Mouse (Mus musculus) embryonic facial prominence, embryonic 10.5 days (tissue): ENCODE measurements around the gene Nupl2. TPM values are rescaled to one million over a fixed set of nuclear protein-coding genes. Genes with fewer than 3 reads are reported as not detected.

Experiments used
- DNase-seq: peaks from one replicate; pipeline ENCODE4 v3.0.0-alpha.2; 2017; ENCODE audit warnings: low spot score
- H3K27ac ChIP-seq: fragments of 300-500 bp; sonication (generic); replicated peaks from 2 replicates; pipeline ENCODE4 v1.5.1; 2016; ENCODE audit warnings: mild to moderate bottlenecking
- H3K27me3 ChIP-seq: fragments of 300-500 bp; sonication (generic); replicated peaks from 2 replicates; pipeline ENCODE4 v1.6.1; 2016; ENCODE audit warnings: low read depth, mild to moderate bottlenecking; ENCODE audit not compliant: poor library complexity, severe bottlenecking
- H3K36me3 ChIP-seq: fragments of 300-500 bp; sonication (generic); replicated peaks from 2 replicates; pipeline ENCODE4 v1.6.1; 2016; ENCODE audit warnings: mild to moderate bottlenecking, moderate library complexity
- H3K4me1 ChIP-seq: fragments of 300-500 bp; sonication (generic); 2 replicates; pipeline ENCODE4 v1.6.1; 2016
- H3K4me3 ChIP-seq: fragments of 300-500 bp; sonication (generic); 2 replicates; pipeline ENCODE4 v1.5.1; 2016; ENCODE audit warnings: mild to moderate bottlenecking, moderate library complexity
- H3K9me3 ChIP-seq: fragments of 300-500 bp; sonication (generic); 2 replicates; pipeline ENCODE4 v1.6.1; 2016; ENCODE audit warnings: mild to moderate bottlenecking
- WGBS: fragments of 180-500 bp; shearing (Covaris S2); methylation state at CpG from one replicate; pipeline ENCODE4 v1.1.7; 2016; 5-methylcytosine and 5-hydroxymethylcytosine counted together
- polyA plus RNA-seq: library from polyadenylated mRNA; unstranded; fragments of >200 nt; fragmentation: Nextera tagmentation; extraction: Ambion mirVana; gene quantifications from 2 replicates; pipeline ENCODE4 v1.2.1, GENCODE M21; 2016

Nupl2 gene
- 18.8 and 21.0 TPM in 2 replicates for polyA plus RNA-seq

- no peaks in the 10 kb centered on the region for H3K9me3 ChIP-seq
- H3K27me3 ChIP-seq = no peaks in the 10 kb centered on the region
- under 1% methylated on average over 52 of the region's 52 CpGs for WGBS
- peak within 1 kb of the TSS; percentile 93 for H3K4me3 ChIP-seq
- peaks cover 7% of the 10 kb centered on the region for H3K4me1 ChIP-seq
- DNase-seq = peak; percentile 96
- H3K36me3 ChIP-seq = peaks cover 34% of the 10 kb centered on the region
- H3K27ac ChIP-seq = peak within 1 kb of the TSS; percentile 95
Measured at GRCm38 (mm10) chr5:24164789-24165445, at the start of gene Nupl2. Gene Nupl2 (plus strand): TSS chr5:24164963.

GRCm38 (mm10) chr5:24122221-24122620 is 42.5 kb upstream of the Nupl2 start:
- peaks cover 17% of the 10 kb centered on the region for H3K4me1 ChIP-seq
- H3K9me3 ChIP-seq = no peaks in the 10 kb centered on the region
- 97% methylated on average over 2 of the region's 2 CpGs for WGBS
- no peak overlapping the region for H3K27ac ChIP-seq
- H3K4me3 ChIP-seq = no peak overlapping the region
- peaks cover 23% of the 10 kb centered on the region for H3K36me3 ChIP-seq
- H3K27me3 ChIP-seq = no peaks in the 10 kb centered on the region
- DNase-seq = no peak

GRCm38 (mm10) chr5:24124175-24124574 is 40.6 kb upstream of the Nupl2 start:
- Histone ChIP-seq H3K36me3 (peaks cover 24% of the 10 kb centered on the region), H3K27ac (peak overlapping the region; percentile 76), H3K27me3 (no peaks in the 10 kb centered on the region), H3K9me3 (no peaks in the 10 kb centered on the region), H3K4me3 (no peak overlapping the region), H3K4me1 (peaks cover 17% of the 10 kb centered on the region)
- DNase-seq = peak; percentile 31
- 47% methylated on average over 1 of the region's 1 CpGs for WGBS

- Histone ChIP-seq H3K36me3 (peaks cover 22% of the 10 kb centered on the region; the same call in 1 of the 2 replicates), H3K4me3 (no peak overlapping the region), H3K9me3 (no peaks in the 10 kb centered on the region), H3K27me3 (no peaks in the 10 kb centered on the region), H3K4me1 (peaks cover 17% of the 10 kb centered on the region), H3K27ac (0 out of 2 replicates have a peak overlapping the region, but pooled peaks have one; percentile 6)
- DNase-seq = no peak
- WGBS = 59% methylated on average over 3 of the region's 3 CpGs
Measured at GRCm38 (mm10) chr5:24124579-24125276, 40.0 kb upstream of the Nupl2 start.

- H3K4me3 ChIP-seq = no peak overlapping the region
- peaks cover 17% of the 10 kb centered on the region for H3K4me1 ChIP-seq
- H3K9me3 ChIP-seq = no peaks in the 10 kb centered on the region
- no peak overlapping the region for H3K27ac ChIP-seq
- DNase-seq = no peak
- WGBS = 66% methylated on average over 1 of the region's 1 CpGs
- no peaks in the 10 kb centered on the region for H3K27me3 ChIP-seq
- H3K36me3 ChIP-seq = peaks cover 29% of the 10 kb centered on the region
Measured at GRCm38 (mm10) chr5:24125910-24126636, 38.7 kb upstream of the Nupl2 start.

GRCm38 (mm10) chr5:24126967-24127366 is 37.8 kb upstream of the Nupl2 start:
- 83% methylated on average over 4 of the region's 4 CpGs for WGBS
- no peaks in the 10 kb centered on the region for H3K27me3 ChIP-seq

GRCm38 (mm10) chr5:24146964-24147363 is 17.8 kb upstream of the Nupl2 start:
- DNase-seq = no peak
- no peaks in the 10 kb centered on the region for H3K27me3 ChIP-seq
- no peaks in the 10 kb centered on the region for H3K9me3 ChIP-seq
- H3K4me1 ChIP-seq = no peaks in the 10 kb centered on the region
- H3K4me3 ChIP-seq = no peak overlapping the region
- peaks cover 90% of the 10 kb centered on the region for H3K36me3 ChIP-seq
- no peak overlapping the region for H3K27ac ChIP-seq
- 91% methylated on average over 5 of the region's 5 CpGs for WGBS

More at GRCm38 (mm10) chr5:24126967-24127366, 37.8 kb upstream of the Nupl2 start:
- Histone ChIP-seq H3K4me1 (peaks cover 17% of the 10 kb centered on the region), H3K36me3 (peaks cover 32% of the 10 kb centered on the region), H3K4me3 (no peak overlapping the region), H3K9me3 (no peaks in the 10 kb centered on the region), H3K27ac (no peak overlapping the region)
- no peak for DNase-seq

- Histone ChIP-seq H3K4me3 (no peak overlapping the region), H3K27ac (no peak overlapping the region), H3K27me3 (no peaks in the 10 kb centered on the region), H3K4me1 (no peaks in the 10 kb centered on the region), H3K9me3 (no peaks in the 10 kb centered on the region), H3K36me3 (peaks cover 74% of the 10 kb centered on the region)
- DNase-seq = no peak
Measured at GRCm38 (mm10) chr5:24152199-24152598, 12.6 kb upstream of the Nupl2 start.

GRCm38 (mm10) chr5:24156774-24157173 is 8.0 kb upstream of the Nupl2 start:
- Histone ChIP-seq H3K36me3 (peaks cover 76% of the 10 kb centered on the region), H3K4me1 (no peaks in the 10 kb centered on the region), H3K27me3 (no peaks in the 10 kb centered on the region), H3K9me3 (no peaks in the 10 kb centered on the region), H3K27ac (no peak overlapping the region), H3K4me3 (no peak overlapping the region)
- 93% methylated on average over 6 of the region's 6 CpGs for WGBS
- DNase-seq = no peak

- Histone ChIP-seq H3K4me1 (peaks cover 7% of the 10 kb centered on the region), H3K27ac (no peak overlapping the region), H3K36me3 (peaks cover 32% of the 10 kb centered on the region), H3K27me3 (no peaks in the 10 kb centered on the region), H3K4me3 (no peak overlapping the region), H3K9me3 (no peaks in the 10 kb centered on the region)
- 60% methylated on average over 5 of the region's 5 CpGs for WGBS
- DNase-seq = no peak
Measured at GRCm38 (mm10) chr5:24167263-24167662, 2.5 kb downstream of the Nupl2 start.

GRCm38 (mm10) chr5:24169881-24170280 is 5.1 kb downstream of the Nupl2 start:
- Histone ChIP-seq H3K9me3 (no peaks in the 10 kb centered on the region), H3K27me3 (no peaks in the 10 kb centered on the region), H3K4me3 (no peak overlapping the region), H3K27ac (no peak overlapping the region), H3K36me3 (peaks cover 45% of the 10 kb centered on the region), H3K4me1 (peaks cover 7% of the 10 kb centered on the region)
- DNase-seq = no peak
- WGBS = 88% methylated on average over 6 of the region's 6 CpGs

GRCm38 (mm10) chr5:24172092-24172491 is 7.3 kb downstream of the Nupl2 start:
- Histone ChIP-seq H3K36me3 (peaks cover 62% of the 10 kb centered on the region), H3K27ac (no peak overlapping the region), H3K9me3 (no peaks in the 10 kb centered on the region), H3K4me1 (no peaks in the 10 kb centered on the region), H3K27me3 (no peaks in the 10 kb centered on the region), H3K4me3 (no peak overlapping the region)
- no peak for DNase-seq
